Mouse (Mus musculus): ENCODE measurements around the gene Hnrnph3. TPM values are rescaled to one million over a fixed set of nuclear protein-coding genes. Genes with fewer than 3 reads are reported as not detected.

Hnrnph3 gene
- 61.7 and 65.7 TPM in 2 replicates for polyA plus RNA-seq (2015; fragmentation: Nextera tagmentation; extraction: Ambion mirVana)

DNA sequence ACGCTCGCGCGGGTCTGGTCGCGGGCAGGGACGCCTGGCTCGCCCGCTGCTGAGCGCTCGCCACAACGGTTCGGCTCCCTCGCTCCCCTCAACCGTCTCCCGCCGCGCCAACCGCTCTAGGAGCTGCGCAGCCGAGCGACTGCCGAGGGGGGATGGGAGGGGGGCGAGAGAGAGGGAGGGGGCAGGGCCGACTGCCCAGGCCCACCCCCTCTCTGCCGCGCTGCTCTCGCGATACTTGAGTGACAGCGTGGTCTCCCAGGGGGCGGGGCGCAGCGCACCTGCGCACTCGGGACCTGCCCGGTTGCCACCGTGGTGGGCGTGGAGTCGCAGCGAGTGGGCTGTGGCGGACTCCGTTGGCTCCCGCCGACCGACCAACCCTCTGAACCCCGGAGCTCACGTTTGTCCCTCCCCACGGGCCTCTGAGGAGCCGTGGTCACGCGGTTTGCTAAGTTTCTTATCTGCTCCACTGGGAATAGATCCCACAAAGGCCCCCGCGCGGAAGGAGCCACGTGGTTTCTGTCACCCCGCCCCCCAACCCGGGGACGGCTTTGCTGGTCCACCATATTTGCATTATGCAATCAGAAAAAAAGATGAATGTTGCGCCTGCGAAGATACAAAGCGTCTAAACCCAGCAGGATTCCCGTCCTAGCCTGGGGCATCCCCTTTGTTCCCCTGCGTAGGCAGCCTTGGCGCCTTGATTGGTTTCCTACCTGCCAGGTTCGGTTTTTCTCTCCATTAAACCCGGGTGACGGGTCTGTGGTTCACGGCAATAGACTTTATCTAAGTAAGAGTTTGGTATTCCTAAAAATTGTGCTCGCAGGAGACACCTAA lies at the start of gene Hnrnph3, which contains the start of gene Pbld2:
Hnrnph3 (minus strand) TSS at position 469 of the 831 bp plus-strand sequence.
Pbld2 (plus strand) TSS at position 567 of the 831 bp plus-strand sequence.
- under 1% methylated on average over 63 of the region's 69 CpGs for WGBS
- no peaks in the 10 kb centered on the region for H3K36me3 ChIP-seq (ENCODE audit: control insufficient read depth, insufficient read depth, low read length)

DNA sequence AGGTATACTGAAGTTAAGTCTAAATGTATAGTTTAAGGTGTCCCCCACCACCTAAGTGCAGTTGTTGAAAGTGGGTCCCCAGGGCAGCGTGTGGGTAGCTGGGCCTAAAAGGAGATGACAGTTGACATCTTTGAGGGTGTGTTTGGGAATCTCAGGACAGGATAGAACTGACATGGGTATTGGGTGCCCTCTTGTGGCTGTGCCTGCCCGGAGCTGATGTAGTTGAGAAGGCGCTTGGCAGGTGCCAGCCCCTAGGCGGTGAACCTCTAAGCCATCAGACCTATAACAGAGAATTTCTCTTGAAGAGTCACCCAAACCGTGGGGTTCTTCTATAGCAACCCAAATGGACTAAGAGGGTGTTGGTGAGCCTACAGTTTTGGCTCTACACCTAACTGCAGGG lies 42.0 kb upstream of the Hnrnph3 start:
- no peak overlapping the region for H3K4me2 ChIP-seq (ENCODE audit: low read depth, low read length)
- H3K4me3 ChIP-seq (ENCODE audit: low read length): no peak overlapping the region
- WGBS: 7% methylated on average over 5 of the region's 5 CpGs
- H3K9me3 ChIP-seq (ENCODE audit: control insufficient read depth, low read length): no peaks in the 10 kb centered on the region
- no peak overlapping the region for H3K27ac ChIP-seq (ENCODE audit: low read length)
- H3K9ac ChIP-seq (ENCODE audit: low read depth, low read length): no peak overlapping the region
- peak; percentile 80 for ATAC-seq
- no peaks in the 10 kb centered on the region for H3K27me3 ChIP-seq (replicated peaks; ENCODE audit: control insufficient read depth, insufficient read depth, low read length)
- H3K36me3 ChIP-seq (ENCODE audit: control insufficient read depth, insufficient read depth, low read length): no peaks in the 10 kb centered on the region
- peaks cover 7% of the 10 kb centered on the region; the same call in 1 of the 2 replicates for H3K4me1 ChIP-seq (ENCODE audit: control insufficient read depth, insufficient read depth, low read length)

More for the DNA sequence above, at the start of gene Hnrnph3, which contains the start of gene Pbld2:
- peaks cover 15% of the 10 kb centered on the region for H3K4me1 ChIP-seq (ENCODE audit: control insufficient read depth, insufficient read depth, low read length)
- ATAC-seq: peak; percentile 95
- H3K4me3 ChIP-seq (ENCODE audit: low read length): peak within 1 kb of the TSS; percentile 93
- peak within 1 kb of the TSS; percentile 99 for H3K9ac ChIP-seq (ENCODE audit: low read depth, low read length)
- H3K9me3 ChIP-seq (ENCODE audit: control insufficient read depth, low read length): no peaks in the 10 kb centered on the region
- H3K27me3 ChIP-seq (replicated peaks; ENCODE audit: control insufficient read depth, insufficient read depth, low read length): no peaks in the 10 kb centered on the region
- H3K27ac ChIP-seq (ENCODE audit: low read length): peak within 1 kb of the TSS; percentile 100
- H3K4me2 ChIP-seq (ENCODE audit: low read depth, low read length): peak within 1 kb of the TSS; percentile 69

DNA sequence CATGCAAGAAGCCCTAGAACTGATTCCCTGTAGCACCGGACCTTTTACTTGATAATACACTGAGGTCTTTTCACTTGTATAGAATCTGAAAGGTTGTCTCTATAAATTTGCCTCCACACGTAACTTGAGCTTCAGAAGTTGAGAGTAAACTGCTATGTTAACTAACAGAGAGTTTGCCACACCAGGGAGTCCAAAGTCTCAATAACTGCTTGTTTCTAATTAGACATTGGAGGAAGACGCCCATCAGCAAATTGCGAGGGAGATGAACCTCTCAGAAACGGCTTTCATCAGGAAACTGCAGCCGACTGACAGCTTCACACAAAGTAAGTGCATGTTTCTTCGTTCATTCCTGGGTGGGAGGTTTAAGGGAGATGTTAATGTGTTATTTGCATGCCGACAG lies 41.5 kb upstream of the Hnrnph3 start:
- ATAC-seq: peak; percentile 9; the same call in 1 of the 2 replicates
- 62% methylated on average over 8 of the region's 8 CpGs for WGBS
- no peaks in the 10 kb centered on the region for H3K27me3 ChIP-seq (replicated peaks; ENCODE audit: control insufficient read depth, insufficient read depth, low read length)

DNA sequence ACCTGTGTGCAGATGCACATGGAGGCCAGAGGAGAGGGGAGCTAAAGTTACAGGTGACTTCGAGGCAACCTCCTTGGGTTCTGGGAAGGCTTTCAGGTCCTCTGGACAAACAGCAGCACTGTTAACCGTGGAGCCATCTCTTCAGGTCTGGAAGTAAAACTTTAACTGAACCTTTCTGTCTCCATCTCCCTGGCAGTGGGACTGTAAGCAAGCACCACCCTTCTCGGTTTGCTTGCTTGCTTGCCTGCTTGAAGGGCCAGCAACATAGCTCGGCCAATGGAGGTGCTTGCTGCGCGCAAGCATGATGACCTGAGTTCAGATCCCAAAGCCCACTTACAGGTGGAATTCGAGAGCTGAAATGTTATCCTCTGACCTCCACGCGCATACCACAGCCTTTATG lies 40.5 kb upstream of the Hnrnph3 start:
- Histone ChIP-seq H3K27me3 (replicated peaks; ENCODE audit: control insufficient read depth, insufficient read depth, low read length) (no peaks in the 10 kb centered on the region), H3K4me2 (ENCODE audit: low read depth, low read length) (no peak overlapping the region), H3K4me3 (ENCODE audit: low read length) (no peak overlapping the region), H3K27ac (ENCODE audit: low read length) (no peak overlapping the region), H3K36me3 (ENCODE audit: control insufficient read depth, insufficient read depth, low read length) (no peaks in the 10 kb centered on the region), H3K9me3 (ENCODE audit: control insufficient read depth, low read length) (no peaks in the 10 kb centered on the region), H3K9ac (ENCODE audit: low read depth, low read length) (no peak overlapping the region), H3K4me1 (ENCODE audit: control insufficient read depth, insufficient read depth, low read length) (peaks cover 7% of the 10 kb centered on the region; the same call in 1 of the 2 replicates)
- 82% methylated on average over 9 of the region's 9 CpGs for WGBS
- ATAC-seq: no peak

More for the DNA sequence above, 41.5 kb upstream of the Hnrnph3 start:
- no peaks in the 10 kb centered on the region for H3K9me3 ChIP-seq (ENCODE audit: control insufficient read depth, low read length)
- no peak overlapping the region for H3K4me2 ChIP-seq (ENCODE audit: low read depth, low read length)
- H3K4me1 ChIP-seq (ENCODE audit: control insufficient read depth, insufficient read depth, low read length): peaks cover 7% of the 10 kb centered on the region; the same call in 1 of the 2 replicates
- H3K9ac ChIP-seq (ENCODE audit: low read depth, low read length): no peak overlapping the region
- H3K27ac ChIP-seq (ENCODE audit: low read length): no peak overlapping the region
- no peaks in the 10 kb centered on the region for H3K36me3 ChIP-seq (ENCODE audit: control insufficient read depth, insufficient read depth, low read length)
- no peak overlapping the region for H3K4me3 ChIP-seq (ENCODE audit: low read length)

- H3K4me3 ChIP-seq (ENCODE audit: low read length): no peak overlapping the region
- H3K4me2 ChIP-seq (ENCODE audit: low read depth, low read length): no peak overlapping the region
- no peak overlapping the region for H3K27ac ChIP-seq (ENCODE audit: low read length)
- no peak for ATAC-seq
- peaks cover 7% of the 10 kb centered on the region; the same call in 1 of the 2 replicates for H3K4me1 ChIP-seq (ENCODE audit: control insufficient read depth, insufficient read depth, low read length)
- H3K27me3 ChIP-seq (replicated peaks; ENCODE audit: control insufficient read depth, insufficient read depth, low read length): no peaks in the 10 kb centered on the region
- no peak overlapping the region for H3K9ac ChIP-seq (ENCODE audit: low read depth, low read length)
- WGBS: 84% methylated on average over 7 of the region's 7 CpGs
- H3K9me3 ChIP-seq (ENCODE audit: control insufficient read depth, low read length): no peaks in the 10 kb centered on the region
- H3K36me3 ChIP-seq (ENCODE audit: control insufficient read depth, insufficient read depth, low read length): no peaks in the 10 kb centered on the region
These were observed 39.3 kb upstream of the Hnrnph3 start for GRCm38 (mm10) chr10:63063365-63063764.

DNA sequence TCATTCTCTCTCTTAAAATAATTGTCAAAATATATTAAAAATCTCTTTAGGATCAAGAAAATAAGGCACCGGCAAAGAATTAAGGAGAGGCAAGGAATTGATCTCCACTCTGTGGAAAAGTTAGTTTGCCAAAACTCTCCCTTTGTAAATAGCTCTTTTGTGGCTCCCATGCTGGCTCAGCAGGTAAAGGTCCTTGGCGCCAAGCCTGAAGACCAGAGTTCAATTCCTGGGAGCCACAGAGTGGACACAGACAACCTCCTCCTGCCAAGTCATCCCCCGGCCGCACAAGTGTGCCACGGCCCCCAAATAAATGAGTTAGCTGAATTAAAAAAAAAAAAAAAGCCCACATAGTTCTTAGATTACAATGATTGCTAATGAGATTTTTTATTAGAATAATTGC lies 38.7 kb upstream of the Hnrnph3 start:
- Histone ChIP-seq H3K4me1 (ENCODE audit: control insufficient read depth, insufficient read depth, low read length) (peaks cover 7% of the 10 kb centered on the region; the same call in 1 of the 2 replicates), H3K27ac (ENCODE audit: low read length) (no peak overlapping the region), H3K27me3 (replicated peaks; ENCODE audit: control insufficient read depth, insufficient read depth, low read length) (no peaks in the 10 kb centered on the region), H3K4me2 (ENCODE audit: low read depth, low read length) (no peak overlapping the region), H3K36me3 (ENCODE audit: control insufficient read depth, insufficient read depth, low read length) (no peaks in the 10 kb centered on the region), H3K4me3 (ENCODE audit: low read length) (no peak overlapping the region), H3K9ac (ENCODE audit: low read depth, low read length) (no peak overlapping the region), H3K9me3 (ENCODE audit: control insufficient read depth, low read length) (no peaks in the 10 kb centered on the region)
- WGBS: 88% methylated on average over 5 of the region's 5 CpGs
- ATAC-seq: no peak

- Histone ChIP-seq H3K9me3 (ENCODE audit: control insufficient read depth, low read length) (no peaks in the 10 kb centered on the region), H3K9ac (ENCODE audit: low read depth, low read length) (no peak overlapping the region), H3K36me3 (ENCODE audit: control insufficient read depth, insufficient read depth, low read length) (no peaks in the 10 kb centered on the region), H3K4me3 (ENCODE audit: low read length) (peak overlapping the region; percentile 2; the same call in 1 of the 2 replicates), H3K4me1 (ENCODE audit: control insufficient read depth, insufficient read depth, low read length) (peaks cover 10% of the 10 kb centered on the region), H3K4me2 (ENCODE audit: low read depth, low read length) (0 out of 2 replicates have a peak overlapping the region, but pooled peaks have one; percentile 3), H3K27me3 (replicated peaks; ENCODE audit: control insufficient read depth, insufficient read depth, low read length) (no peaks in the 10 kb centered on the region), H3K27ac (ENCODE audit: low read length) (no peak overlapping the region)
- 0 out of 2 replicates have a peak, but pooled peaks have one; percentile 10 for ATAC-seq
- 61% methylated on average over 12 of the region's 12 CpGs for WGBS
These were observed 37.2 kb upstream of the Hnrnph3 start for GRCm38 (mm10) chr10:63061266-63061665.

DNA sequence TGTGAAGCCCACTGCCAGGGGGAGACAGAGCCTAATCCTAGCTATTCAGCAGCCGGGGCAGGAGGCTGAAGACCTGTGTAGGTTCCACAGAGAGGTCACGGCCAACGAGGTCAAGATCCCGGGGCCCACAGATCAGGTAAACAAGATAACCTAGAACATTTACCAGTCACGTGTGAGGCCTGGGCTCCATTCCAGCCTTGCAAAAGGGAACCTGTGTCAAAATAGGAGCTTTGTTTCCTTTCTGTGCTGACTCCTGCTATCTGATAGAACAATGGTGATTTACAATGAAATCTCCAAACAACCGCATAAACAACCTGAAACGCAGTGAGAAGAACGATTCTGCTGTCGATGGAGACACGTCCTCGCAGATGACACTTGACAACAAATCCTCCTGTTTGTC lies 36.4 kb upstream of the Hnrnph3 start:
- Histone ChIP-seq H3K36me3 (ENCODE audit: control insufficient read depth, insufficient read depth, low read length) (no peaks in the 10 kb centered on the region), H3K4me2 (ENCODE audit: low read depth, low read length) (no peak overlapping the region), H3K27ac (ENCODE audit: low read length) (no peak overlapping the region), H3K9ac (ENCODE audit: low read depth, low read length) (no peak overlapping the region), H3K4me3 (ENCODE audit: low read length) (no peak overlapping the region), H3K4me1 (ENCODE audit: control insufficient read depth, insufficient read depth, low read length) (peaks cover 6% of the 10 kb centered on the region), H3K27me3 (replicated peaks; ENCODE audit: control insufficient read depth, insufficient read depth, low read length) (no peaks in the 10 kb centered on the region), H3K9me3 (ENCODE audit: control insufficient read depth, low read length) (no peaks in the 10 kb centered on the region)
- peak; percentile 26; the same call in 1 of the 2 replicates for ATAC-seq
- WGBS: 51% methylated on average over 11 of the region's 11 CpGs

GRCm38 (mm10) chr10:63059862-63060261 lies 35.8 kb upstream of the Hnrnph3 start, which contains the start of gene Pbld1:
Pbld1 (plus strand) TSS chr10:63060162.
- H3K4me2 ChIP-seq (ENCODE audit: low read depth, low read length): no peak within 1 kb of the TSS
- no peaks in the 10 kb centered on the region for H3K9me3 ChIP-seq (ENCODE audit: control insufficient read depth, low read length)
- H3K4me1 ChIP-seq (ENCODE audit: control insufficient read depth, insufficient read depth, low read length): peaks cover 6% of the 10 kb centered on the region
- H3K27me3 ChIP-seq (replicated peaks; ENCODE audit: control insufficient read depth, insufficient read depth, low read length): no peaks in the 10 kb centered on the region
- 79% methylated on average over 2 of the region's 2 CpGs for WGBS
- no peaks in the 10 kb centered on the region for H3K36me3 ChIP-seq (ENCODE audit: control insufficient read depth, insufficient read depth, low read length)
- H3K9ac ChIP-seq (ENCODE audit: low read depth, low read length): no peak within 1 kb of the TSS
- no peak for ATAC-seq
- no peak within 1 kb of the TSS for H3K27ac ChIP-seq (ENCODE audit: low read length)
- H3K4me3 ChIP-seq (ENCODE audit: low read length): no peak within 1 kb of the TSS

Measured in intestine, embryonic 16.5 days (tissue).